Mouse (Mus musculus) stomach, postnatal 0 days (tissue): ENCODE data around the gene S100g.

Source experiments
- CTCF ChIP-seq: IDR thresholded peaks from 2 replicates; pipeline ENCODE4 v1.5.1; 2016; ENCODE audit warnings: antibody characterized with exemption, low read depth, mild to moderate bottlenecking, moderate library complexity
- EP300 ChIP-seq: optimal IDR thresholded peaks from 2 replicates; pipeline ENCODE3; 2016; ENCODE audit warnings: antibody characterized with exemption

DNA sequence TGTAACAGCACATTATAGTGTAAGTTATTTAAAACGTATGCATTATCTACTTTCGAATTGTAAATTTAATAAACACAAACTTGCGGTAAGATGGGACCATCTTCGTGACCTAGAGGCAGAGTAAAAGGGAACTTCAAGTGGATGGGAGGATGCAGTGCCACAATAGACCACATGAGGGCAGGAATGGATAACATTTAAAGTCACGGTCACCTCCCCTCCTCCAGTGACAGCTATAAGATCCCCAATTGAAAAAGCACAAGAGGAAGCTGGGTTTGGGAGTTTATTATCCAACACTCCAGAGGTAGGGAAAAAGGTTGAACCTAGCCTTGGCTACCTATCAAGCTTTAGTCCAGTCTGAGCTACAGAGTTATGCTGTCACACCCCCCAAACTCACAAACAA is 48.7 kb downstream of the S100g start:
- TF ChIP-seq CTCF (peak; percentile 81), EP300 (no peak)
